Mouse (Mus musculus) gastrocnemius, postnatal 4 days (tissue): ENCODE data around the gene Nudc. TPM values are rescaled to one million over a fixed set of nuclear protein-coding genes. Genes with fewer than 3 reads are reported as not detected.

Experiments
- DNase-seq, 2 experiments: peaks; one replicate each; pipeline ENCODE4 v3.0.0; 2021 to 2022; ENCODE audit warnings: low spot score in 2 of 2, mixed read lengths in 2 of 2
- long read RNA-seq, 2 experiments: library from polyadenylated mRNA; stranded (forward); transcript quantifications; one replicate each; pipeline ENCODE4 v2.0.0; 2021
- total RNA-seq, 2 experiments: library from RNA; stranded (reverse); gene quantifications; 2 replicates each; pipeline ENCODE4 v1.2.3; 2021

The Nudc gene
- 10 to 100 TPM; 73.7 to 80.7 TPM for total RNA-seq
- long read RNA-seq, experiment 1, transcript Nudc-201 (8 exons, 1,316 nt) = major isoform, 176 of 192 reads
- long read RNA-seq, experiment 1, partial matches to known transcripts = 11 of 192 reads
- long read RNA-seq, experiment 1, other reads (novel, unspliced or antisense) = 5 of 192 reads
- long read RNA-seq, experiment 2, transcript Nudc-201 (8 exons, 1,316 nt) = major isoform, 180 of 190 reads
- long read RNA-seq, experiment 2, partial matches to known transcripts = 8 of 190 reads
- long read RNA-seq, experiment 2, other reads (novel, unspliced or antisense) = 2 of 190 reads

DNA sequence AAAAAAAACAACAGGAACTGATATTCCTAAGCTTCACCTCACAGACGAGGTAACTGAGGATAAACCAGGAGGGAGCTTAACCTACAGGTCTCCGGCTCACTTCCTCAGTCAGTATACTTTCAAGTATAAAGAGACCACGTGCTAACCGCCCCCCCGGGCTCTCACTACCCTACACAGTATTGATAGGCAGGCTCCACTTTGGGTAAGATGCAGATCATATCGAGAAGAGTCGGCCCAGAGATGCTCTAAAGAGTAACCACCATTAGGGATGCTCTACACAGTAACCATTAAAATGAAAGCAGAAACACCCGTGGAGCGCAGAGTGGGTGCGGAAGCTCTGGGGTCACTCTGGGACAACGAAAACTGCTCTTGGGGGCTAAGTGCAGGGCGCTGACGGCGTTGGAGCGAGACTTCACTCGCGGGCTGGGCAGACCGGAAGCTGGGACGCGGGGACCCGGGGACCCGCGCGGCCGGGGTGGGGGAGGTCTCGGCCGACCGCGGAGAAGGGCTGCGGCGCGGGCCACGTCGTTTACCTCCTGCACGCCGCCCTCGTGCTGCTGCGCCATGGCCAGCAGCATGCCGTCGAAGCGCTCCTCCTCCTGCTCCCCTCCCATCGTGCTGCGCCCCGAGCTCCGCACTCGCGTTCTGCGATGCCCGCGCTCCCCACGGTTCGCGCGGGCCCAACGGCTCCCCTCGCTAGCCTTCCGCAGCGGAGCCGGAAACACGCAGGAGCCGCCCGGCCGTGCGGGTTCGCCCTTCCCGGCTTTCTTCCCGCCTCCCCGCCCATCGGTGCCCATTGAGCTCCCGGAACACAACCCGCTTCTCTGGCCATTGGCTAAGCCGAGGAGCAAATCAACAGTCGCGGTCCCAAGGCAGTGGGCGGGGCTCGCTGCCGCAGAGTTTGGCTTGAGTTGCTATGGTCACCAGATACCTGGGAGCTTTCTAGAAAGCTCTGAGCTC, at the start of gene Nudc:
Gene Nudc (minus strand): TSS at position 725 of the 960 bp plus-strand sequence.
- peak; percentile 91 to 94 for DNase-seq

DNA sequence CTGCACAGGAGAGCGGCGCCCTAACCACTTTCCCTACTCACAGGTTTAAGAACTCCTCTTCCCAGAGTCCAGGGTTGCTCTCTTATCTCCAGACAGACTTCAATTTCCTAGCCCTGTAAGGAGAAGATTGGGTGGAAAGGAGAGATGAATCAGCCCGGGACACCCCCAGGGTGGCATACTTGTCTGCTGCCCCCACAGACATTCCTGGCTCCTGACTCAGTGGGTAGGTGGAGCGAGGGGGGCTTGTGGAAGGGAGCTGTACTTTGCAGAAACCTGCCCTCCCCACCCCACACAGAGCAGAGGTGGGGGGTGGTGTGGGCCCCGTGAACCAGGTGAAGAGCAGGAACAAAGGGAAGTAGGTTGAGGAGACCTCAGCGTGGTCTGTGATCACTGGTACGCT, 49.7 kb upstream of the Nudc start:
- no peak for DNase-seq

DNA sequence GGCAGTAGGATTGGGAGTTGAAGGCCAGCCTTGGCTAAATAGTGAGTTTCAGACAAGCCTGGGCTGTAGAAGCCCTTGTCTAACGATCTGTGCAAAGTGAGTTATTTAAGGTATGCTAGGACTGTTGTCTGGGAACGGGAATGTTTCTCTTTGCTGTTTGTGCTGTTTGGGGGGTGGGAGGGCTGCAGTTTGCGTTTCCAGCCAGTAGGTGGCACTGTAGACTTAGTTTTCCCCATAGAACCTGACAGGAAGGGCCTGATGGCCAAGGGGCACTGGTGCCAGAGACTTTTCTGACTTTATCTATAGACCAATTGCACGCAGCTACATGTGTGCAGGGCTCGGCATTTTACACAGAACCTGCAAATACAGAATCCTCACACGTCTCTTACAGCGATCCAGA, 46.8 kb upstream of the Nudc start:
- peak in 1 of 2 experiments; percentile 55 for DNase-seq

DNA sequence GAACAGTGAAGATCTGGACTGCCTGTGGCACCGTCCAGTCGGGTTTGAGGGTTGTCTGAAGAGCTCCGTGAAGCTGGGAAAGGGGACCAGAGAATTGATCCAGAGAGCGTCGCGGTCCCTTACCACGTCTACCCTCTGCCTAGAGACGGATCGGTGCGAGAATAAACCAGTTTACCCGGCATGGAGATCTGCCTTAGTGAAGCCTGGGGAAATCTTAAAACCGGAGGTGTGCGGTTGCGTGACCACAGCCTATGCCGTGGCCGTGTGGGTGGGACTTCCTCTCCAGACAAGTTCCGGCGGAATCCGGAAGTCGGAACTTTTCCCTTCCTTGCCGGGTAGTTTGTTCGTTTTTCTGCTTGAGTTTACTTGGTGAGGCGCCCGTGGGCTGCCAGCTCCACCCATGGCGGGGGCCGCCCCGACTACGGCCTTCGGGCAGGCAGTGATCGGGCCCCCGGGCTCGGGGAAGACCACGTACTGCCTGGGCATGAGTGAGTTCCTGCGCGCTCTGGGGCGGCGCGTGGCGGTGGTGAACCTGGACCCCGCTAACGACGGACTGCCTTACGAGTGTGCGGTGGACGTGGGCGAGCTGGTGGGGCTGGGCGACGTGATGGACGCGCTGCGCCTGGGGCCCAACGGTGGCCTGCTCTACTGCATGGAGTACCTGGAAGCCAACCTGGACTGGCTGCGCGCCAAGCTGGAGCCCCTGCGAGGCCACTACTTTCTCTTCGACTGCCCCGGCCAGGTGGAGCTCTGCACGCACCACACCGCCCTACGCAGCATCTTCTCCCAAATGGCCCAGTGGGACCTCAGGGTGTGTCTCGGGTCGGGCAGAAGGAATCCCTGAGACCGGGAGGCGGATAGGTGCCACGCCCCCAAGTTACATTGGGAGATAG, 38.5 kb upstream of the Nudc start, which contains the start of gene Gpn2:
Gene Gpn2 (plus strand): TSS at position 304 of the 893 bp plus-strand sequence.
- peak in 1 of 2 experiments; percentile 78 for DNase-seq

DNA sequence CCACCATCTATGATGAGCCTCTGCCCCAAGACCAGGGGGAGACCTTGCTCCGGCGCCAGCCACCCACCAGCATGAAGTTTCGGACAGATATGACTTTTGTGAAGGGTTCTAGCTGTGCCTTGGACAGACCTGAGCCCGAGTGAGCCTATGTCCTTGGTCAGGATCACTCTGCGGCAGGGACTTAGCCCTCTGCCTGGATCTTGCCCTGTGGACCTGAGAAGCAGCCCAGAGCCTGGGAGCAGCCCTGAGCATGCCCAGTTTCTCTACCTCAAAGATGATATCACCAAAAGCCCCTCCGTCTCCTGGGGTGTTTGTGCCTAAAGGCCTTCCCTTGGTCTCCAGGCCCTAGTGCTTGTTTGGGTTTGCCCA, 37.9 kb upstream of the Nudc start:
- DNase-seq = no peak

DNA sequence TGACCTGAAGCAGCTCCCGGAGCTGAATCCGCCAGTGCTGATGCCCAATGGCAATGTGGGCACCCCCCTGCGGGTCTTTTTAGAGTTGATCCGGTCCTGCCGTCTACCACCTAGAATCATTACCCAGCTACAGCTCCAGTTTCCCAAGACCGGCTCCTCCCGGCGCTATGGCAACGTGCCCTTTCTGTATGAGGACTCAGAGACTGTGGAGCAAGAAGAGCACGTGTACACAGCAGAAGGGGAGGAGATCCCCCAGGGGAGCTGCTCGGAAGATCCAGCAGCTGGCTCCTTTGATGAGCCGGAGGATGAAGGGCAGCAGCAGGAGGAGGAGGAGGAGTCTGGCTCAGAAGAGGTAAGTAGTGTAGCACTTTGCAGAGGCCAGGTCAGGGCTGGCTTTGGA, 32.2 kb upstream of the Nudc start:
- no peak for DNase-seq

DNA sequence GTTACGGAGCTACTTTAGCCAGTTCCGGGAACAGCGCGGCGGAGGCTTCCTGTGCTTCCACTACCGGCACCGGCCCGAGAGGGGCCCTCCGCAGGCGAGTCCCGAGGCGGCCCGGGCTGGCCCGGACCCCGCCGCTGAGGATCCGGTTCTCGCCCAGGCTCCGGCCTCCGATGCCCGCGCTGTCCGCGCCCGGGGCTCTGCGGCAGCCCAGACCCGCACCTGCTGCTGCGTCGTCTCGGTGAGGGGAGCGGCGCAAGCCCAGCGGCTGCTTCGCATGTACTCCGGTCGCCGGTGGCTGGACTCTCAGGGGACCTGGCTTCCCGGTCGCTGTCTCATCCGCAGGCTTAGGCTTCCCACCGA, 29.0 kb upstream of the Nudc start:
- no peak for DNase-seq

DNA sequence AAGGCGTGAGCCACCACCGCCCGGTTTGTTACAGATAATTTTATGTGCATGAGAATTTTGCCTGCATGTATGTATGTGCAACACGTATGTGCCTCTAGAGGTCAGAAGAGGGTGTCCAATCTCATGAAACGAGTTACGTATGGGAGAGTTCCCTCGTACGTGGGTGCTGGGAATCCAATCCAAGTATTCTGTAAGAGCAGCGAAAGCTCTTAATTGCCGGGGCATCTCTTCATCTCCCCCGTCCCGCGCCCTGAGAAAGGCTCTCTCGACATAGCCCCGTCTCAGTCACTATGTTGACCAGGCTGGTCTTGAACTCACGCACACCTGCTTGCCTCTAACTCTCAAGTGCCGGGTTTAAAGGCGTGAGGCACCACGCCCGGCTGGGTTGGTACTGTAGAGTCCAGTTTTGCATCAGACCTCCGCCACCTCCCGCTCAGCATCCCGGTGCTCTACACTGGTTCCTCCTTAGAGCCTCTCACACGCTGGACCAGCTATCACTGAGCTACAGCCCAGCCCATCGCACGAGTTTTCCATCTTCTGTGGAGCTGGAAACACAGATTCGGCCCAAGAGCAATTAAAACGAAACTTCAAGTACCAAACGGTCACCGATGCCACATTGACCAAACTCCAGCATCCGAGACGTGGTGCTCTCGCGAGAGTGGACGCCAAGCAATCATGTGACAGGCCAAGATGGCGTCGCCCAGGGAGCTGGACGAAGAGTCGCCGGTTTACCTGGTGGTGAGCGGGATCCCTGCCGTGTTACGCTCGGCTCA, 28.5 kb upstream of the Nudc start, which contains the start of gene Gpatch3:
Gene Gpatch3 (plus strand): TSS at position 676 of the 773 bp plus-strand sequence.
- peak; percentile 83 to 92 for DNase-seq

DNA sequence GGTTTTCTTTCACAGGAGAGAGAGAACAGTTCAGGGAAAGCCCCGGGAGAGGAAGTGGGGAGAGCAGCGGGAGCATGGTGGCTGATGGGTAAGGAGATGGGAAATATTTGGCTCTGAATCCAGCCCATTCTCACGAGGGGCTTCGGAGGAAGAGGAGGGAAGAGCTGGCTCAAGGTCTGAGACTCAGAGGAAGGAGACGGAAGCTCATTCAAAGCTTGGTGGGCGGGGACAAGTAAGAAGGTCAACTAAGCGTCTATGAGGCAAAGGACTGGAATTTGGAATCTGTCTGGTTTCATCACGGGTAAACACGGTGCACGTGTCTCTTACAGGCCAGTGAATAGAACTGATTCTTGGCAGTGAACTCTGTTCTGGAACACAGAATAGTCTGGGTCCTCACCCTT, 24.3 kb upstream of the Nudc start:
- DNase-seq = no peak

DNA sequence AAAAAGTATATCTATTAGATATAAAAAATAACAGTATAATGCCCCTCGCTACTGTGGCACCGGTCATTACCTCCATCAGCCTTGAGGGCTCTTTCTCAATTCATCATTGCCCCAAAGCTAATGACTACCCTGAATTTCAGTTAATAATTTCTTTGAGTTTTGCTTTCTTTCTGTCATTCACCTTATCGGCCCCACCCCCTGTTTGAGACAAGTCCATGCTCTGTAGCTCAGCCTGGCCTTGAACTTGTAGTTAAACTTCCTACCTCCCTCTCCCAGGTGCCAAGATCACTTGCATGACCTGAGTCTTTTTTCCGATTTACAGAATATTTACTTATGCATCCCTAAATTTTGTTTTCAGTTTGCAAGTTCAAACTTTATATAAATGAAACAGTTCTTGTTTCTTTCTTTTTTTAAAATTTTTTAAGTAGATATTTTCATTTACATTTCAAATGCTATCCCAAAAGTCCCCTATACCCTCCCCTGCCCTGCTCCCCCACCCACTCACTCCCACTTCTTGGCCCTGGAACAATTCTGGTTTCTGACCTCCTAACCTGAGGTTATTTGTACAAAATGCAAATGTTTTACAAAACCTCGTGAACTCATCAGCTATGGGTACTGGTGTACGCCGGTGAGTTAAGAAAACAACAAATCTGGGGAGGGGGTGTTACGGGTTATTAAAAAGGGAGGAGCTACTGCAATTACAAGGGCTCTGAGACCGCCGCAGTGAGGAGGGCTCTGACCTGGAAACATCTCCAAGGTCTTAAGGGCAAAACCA, 23.7 kb upstream of the Nudc start:
- no peak for DNase-seq

DNA sequence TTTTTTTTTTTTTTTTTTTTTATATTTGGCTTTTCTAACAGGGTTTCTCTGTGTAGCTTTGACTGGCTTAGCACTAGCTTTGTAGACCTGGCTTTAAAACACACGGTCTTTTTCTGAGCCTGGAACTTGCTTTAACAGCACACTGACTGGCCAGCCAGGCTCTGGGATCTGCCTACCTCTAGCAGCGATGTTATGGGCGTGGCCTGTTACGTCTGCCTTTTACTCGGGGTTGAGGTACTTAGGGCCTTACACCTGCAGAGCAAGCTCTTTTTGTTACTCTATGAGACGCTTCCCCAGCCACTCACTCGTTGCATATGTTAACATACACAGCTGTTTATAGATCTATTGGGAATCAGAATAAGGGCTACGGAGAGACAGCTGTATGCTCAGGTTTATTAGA, 21.5 kb upstream of the Nudc start:
- DNase-seq = no peak

DNA sequence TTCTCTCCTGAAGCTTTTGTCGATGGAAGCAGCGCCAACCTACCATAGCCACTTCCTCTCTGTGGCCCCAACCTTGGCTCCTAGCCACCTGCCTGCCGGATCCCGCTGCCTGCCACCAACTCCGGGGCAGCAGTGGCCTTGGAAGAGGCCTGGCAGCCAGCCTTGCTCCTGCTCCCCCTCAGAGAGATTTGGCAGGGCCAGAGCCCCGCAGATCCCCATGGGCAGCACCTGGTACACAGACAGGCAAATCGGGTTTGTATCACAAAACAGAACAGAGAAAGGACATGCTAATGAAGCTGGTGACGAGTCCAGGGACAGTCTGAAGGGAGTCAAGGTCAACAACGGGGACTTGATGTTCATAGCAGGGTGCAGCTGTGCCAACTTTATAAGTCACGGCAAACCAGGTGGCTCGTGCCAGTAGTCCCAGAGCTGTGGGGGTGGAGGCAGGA, 17.4 kb upstream of the Nudc start:
- no peak for DNase-seq

DNA sequence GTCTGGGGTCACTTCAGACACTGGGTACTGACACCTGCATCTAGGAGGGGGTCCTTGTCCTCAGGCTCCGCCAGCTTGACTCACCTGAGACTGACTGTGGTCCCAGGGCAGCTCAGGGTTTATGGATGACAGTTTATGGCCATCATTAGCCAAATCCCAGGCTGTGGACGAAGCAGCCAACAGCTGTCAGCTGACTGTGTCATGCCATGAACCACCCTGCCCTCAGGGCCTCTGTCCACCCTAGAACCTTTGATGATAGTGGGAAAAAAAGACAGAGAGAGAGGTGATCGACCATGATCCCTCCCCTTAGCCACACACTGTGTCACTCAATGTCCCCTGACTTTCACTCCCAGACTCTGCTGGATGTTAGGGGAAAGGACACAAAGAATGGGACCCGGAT, 15.8 kb upstream of the Nudc start:
- DNase-seq = no peak

DNA sequence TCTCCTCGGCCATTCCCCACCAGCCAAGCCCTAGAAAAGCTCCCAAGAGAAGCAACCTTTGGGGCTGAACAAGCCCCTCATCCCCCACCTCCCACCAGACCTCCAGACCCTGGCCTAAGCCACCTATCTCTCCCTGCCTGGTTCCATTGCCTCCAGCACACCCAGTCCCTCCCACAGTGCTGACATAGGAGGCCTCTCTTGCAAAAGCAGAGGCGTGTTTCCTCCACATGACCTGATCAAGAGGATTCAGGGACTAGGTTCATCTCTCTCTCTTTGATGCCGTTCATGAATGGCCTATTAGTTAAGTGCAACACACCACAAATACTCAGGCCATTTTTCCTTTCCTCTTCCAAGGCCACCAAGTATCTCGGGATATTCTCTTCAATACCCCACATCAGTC, 14.1 kb upstream of the Nudc start:
- DNase-seq = no peak

DNA sequence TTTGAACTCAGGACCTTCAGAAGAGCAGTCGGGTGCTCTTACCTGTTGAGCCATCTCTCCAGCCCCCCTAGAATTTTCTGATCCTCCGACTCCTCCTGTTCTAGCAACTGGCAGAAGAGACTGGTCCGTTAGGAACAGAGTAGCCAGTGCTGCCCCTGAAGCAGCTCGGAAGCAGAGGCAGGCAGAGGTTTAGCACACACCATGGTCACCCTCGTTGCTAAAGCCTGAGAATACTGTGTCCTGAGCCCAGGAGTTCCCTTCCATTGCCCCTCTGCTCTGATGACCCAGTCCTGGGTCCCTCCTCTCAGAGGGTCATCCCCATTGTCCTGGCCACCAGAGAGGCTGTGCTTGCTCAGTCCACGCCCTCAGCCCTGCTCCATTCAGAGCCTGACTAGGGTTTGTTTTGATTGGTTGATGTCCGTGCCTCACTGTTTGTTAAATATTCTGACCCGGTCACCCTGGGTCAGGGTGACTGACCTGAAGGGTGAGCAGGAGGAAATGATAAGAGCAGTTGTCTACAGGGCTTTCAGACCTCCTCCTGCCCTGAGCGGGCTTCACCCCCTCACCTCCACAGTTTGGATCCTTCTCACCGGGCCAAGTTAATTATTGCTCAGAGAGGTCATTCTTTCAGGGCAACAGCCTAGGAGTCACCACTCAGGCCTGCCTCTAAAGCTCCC, 11.4 kb upstream of the Nudc start:
- DNase-seq = no peak

DNA sequence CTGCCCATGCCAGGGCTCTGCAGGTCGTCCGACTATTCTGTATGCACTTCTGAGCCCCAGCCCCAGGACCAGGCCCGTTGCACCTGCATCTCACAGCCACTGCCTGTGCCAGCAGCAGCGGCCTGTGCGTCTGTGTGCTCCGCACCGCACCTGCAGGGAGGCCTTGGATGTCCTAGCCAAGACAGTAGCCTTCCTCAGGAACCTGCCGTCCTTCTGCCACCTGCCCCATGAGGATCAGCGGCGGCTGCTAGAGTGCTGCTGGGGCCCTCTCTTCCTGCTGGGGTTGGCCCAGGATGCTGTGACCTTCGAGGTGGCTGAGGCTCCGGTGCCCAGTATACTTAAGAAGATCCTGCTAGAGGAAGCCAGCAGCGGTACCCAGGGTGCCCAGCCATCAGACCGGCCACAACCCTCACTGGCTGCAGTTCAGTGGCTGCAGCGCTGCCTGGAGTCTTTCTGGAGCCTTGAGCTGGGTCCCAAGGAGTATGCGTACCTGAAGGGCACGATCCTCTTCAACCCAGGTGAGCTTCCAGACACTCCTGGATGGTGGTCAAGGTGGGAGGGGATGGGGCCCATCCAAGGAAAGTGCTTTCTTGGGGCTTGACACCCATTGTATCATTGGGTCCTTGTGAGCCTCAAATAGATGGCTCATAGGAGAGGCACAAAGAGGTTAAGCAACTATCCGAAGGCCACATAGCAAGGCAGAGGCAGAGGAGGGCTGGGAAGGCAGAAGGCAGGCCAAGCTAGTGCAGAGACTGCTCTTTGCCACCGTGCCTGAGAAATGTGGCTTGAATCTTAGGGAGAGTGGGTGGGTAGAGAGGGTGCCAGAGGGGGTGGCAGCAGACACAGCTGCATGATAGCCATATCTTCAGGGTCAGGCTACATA, 7.9 kb upstream of the Nudc start:
- DNase-seq = no peak

DNA sequence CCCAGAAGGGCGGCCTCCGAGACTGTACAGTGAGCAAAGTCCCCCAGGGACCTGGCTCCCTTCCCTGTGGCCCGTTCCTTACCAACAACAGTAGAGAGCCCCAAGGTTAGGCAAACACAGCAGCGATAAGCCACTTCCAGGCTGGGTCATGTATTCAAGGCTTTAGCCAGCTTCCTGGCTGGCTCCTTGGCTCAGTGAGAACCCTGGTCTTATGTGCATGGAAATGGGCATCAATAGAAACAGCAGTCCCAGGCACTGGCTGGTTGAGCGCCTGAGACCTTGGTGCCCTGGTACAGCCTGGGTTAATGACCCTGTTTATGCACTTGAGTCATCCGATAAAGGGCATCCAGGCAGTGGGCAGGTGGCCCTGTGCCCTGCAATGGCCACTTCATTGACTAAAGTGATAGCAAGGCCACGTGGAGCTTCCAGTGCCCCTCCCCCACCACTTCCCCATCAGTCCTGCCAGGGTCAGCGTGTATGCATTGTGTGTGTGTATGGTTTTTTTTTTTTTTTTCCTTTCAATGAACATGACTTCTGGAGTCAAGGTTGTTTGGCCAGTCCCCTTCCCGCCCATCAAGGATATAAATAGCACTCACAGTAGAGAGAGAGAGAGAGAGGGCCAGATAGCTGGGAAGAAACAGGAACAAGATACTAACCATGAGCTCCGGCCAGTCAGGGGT, 7.1 kb upstream of the Nudc start, which contains the start of gene Nr0b2:
Gene Nr0b2 (plus strand): TSS at position 609 of the 680 bp plus-strand sequence.
- DNase-seq = no peak
